Mouse (Mus musculus): Measurements from ENCODE around the gene Efna4.

DNA sequence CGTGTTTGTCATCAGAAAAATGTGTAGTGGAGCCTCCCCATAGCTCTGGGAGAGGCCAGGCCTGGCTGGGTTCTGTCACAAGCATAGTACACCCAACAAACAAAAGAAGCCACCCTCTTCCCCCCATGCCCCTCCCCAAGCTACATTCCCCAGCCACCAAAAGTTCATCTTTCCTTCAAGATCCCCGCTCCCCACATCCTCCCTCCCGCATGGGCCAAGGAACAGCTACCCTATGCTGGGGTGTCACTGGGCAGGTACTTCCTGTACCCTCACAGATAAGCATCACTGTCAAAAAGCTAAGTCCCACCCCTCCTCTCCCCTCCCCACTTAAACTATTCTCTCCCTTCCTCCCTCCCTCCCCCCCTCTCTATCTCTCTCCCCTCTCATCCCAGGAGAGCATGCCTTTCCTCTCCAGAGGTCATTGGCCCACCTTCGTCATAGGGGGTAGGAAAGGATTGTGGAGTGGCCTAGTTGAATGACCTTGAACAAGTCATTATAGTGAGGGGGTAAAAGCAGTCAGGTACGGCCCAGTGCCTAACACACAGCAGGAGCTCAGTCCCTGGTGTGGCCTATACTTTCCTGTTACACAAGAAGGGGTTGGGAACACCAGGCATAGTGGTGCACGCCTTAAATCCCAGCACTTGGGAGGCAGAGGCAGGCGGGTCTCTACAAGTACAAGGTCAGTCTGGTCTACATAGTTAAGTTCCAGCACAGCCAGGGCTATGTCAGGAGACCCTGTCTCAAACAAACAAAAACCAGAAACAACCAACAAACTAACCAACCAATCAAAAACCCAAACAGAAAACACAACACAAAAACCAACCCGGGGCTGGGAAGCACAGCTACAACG, 44.4 kb upstream of the Efna4 start:
- TF ChIP-seq CTCF (IDR thresholded peaks at IDR 0.05; ENCODE audit: low read depth, low read length) = no peak
- TF ChIP-seq POLR2A (IDR thresholded peaks at IDR 0.05; ENCODE audit: borderline replicate concordance, low read depth, low read length) = no peak
